Comparison of ENCODE assay signal across 22 mouse cellular contexts in the genomic region with DNA sequence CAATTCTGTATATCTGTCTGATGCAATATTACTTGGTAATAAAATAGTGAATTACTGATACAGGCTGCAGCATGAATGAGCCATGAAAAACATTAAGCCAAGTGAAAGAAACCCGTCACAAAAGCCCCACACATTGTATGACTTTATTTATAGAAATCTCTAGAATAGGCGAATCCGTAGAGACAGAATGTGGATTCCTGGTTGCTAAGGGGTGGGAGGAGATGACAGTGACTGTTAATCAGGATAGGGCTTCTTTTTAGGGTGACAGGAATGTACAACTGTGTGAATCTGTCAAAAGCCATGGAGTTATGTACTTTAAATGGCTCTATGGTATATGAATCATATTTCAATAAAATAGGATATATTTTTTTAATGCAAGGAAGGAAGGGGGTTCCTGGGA. TPM values are rescaled to one million over a fixed set of nuclear protein-coding genes. Genes with fewer than 3 reads are reported as not detected.
DNase-seq lines count a peak whose midpoint lies in the region.
"Had no signal": no experiment of that assay in that cellular context is flagged by ENCODE, and none has a peak within 500 bp of the region (broad histone marks: within the 10 kb centered on the region; RNA-seq: fewer than 3 reads in every experiment).

No protein-coding gene starts in this region.

- DNase-seq in layer of hippocampus, adult 11-12 months (ENCODE audit: low spot score), result peak; percentile 23
- DNase-seq in layer of hippocampus, postnatal 10 days (ENCODE audit: low spot score in 2 of 2), result no peak
- peak; percentile 57 for DNase-seq in right cerebral cortex, adult 18-20 months
- no peak for DNase-seq in right cerebral cortex, postnatal 25 days
- peak; percentile 30 to 89 for DNase-seq in left cerebral cortex, postnatal 25 days (ENCODE audit: low spot score in 2 of 2)
- DNase-seq in natural killer cell, adult 2 months (ENCODE audit: low spot score in 2 of 2), result no peak
- DNase-seq: adrenal gland, adult 2 months; adrenal gland, postnatal 36 days; B cell, adult 2 months; cerebellum, adult 2 months; gastrocnemius, postnatal 25 days; heart, adult 11 months; heart, postnatal 36 days; kidney, adult 2 months; kidney, postnatal 36 days; lung, adult 2 months; lung, postnatal 10 days; spleen, adult 18-20 months; thymus, adult 18-20 months; thymus, postnatal 25 days had no signal

- intact Hi-C loops in left cerebral cortex, postnatal 25 days (cut with DNase I), result loop anchor here (5.0 to 10.0 kb wide), 2 partner anchors 82 to 189 kb away; no protein-coding TSS in a partner anchor

RNA-seq across cellular contexts. Expression of gene Csnk2a2, which starts 15.8 kb away (rescaled TPM):
- total RNA-seq in layer of hippocampus, postnatal 10 days (2021), result 10 to 100 TPM; 73.8 to 80.8 TPM
- 10 to 100 TPM; 92.1 to 99.1 TPM for total RNA-seq in left cerebral cortex, postnatal 25 days (2021)

RNA-seq across cellular contexts. Expression of gene Ccdc113, which starts 28.3 kb away (rescaled TPM):
- 1 to 10 TPM; 1.1 to 2.4 TPM for total RNA-seq in layer of hippocampus, postnatal 10 days (2021)
- 1 to 10 TPM; 2.0 to 2.2 TPM for total RNA-seq in left cerebral cortex, postnatal 25 days (2021)
- total RNA-seq: gastrocnemius, adult 18-20 months; gastrocnemius, postnatal 25 days; heart, postnatal 36 days; megakaryocyte-erythroid progenitor cell, adult 5-6 weeks had no signal

Comparison
In these comparisons a context has a peak if more than half of its experiments do, and no peak if none do; other contexts are left out.
1. DNase-seq: peak in layer of hippocampus, adult 11-12 months (single experiment), right cerebral cortex, adult 18-20 months (single experiment) and left cerebral cortex, postnatal 25 days (2 of 2); none in layer of hippocampus, postnatal 10 days (0 of 2), right cerebral cortex, postnatal 25 days (single experiment) and natural killer cell, adult 2 months (0 of 2).